Mouse (Mus musculus) liver, adult 2 months (tissue): ENCODE measurements at regions not wholly inside any gene's neighbourhood (a gene's known extent, or its start where the extent isn't known, plus 50 kb on each side); places are given as distances from the start of the nearest gene placed in this dataset.

ENCODE experiments used
- CTCF ChIP-seq: fragments of 200-500 bp; IDR thresholded peaks from 2 replicates; pipeline ENCODE4 v1.5.1; 2011; ENCODE audit warnings: low read depth, low read length, control low read depth
- POLR2A ChIP-seq: fragments of 200-500 bp; IDR thresholded peaks from 2 replicates; pipeline ENCODE4 v1.6.1; 2011; ENCODE audit warnings: low read length, control low read depth; ENCODE audit not compliant: insufficient read depth; ENCODE audit errors: extremely low read depth

DNA sequence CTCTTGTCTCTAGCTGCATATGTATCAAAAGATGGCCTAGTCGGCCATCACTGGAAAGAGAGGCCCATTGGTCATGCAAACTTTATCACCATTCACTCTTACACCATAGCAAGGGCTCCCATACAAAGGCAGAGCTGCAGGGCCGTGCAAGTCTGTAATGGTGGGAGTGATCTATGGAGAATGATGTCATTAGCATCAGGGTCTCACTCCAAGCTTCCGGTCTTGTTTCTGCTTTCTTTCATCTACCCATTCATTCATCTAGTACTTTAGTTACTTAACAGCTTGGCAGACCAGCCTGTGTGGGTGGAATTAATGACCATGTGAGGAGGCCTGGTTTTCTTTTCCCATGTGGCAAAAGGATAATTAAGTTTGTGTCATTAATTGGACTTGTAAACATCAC lies 196.0 kb upstream of the Nbea start:
- no peak for TF ChIP-seq CTCF
- TF ChIP-seq POLR2A: no peak
